Mouse (Mus musculus) neural tube, embryonic 12.5 days (tissue): ENCODE data around the gene Pth1r. TPM values are rescaled to one million over a fixed set of nuclear protein-coding genes. Genes with fewer than 3 reads are reported as not detected.
"Not testable (repeated sequence)": the region's sequence is repeated elsewhere in the genome, so short reads cannot be mapped to it uniquely, and the experiment has no call there.

Experiments
- ATAC-seq: fragments of 200-750 bp; cut with Nextera tagmentation; 2 replicates; pipeline ENCODE4 v1.8.0; 2017; ENCODE audit warnings: low read depth, mild to moderate bottlenecking, moderate TSS enrichment, moderate library complexity; ENCODE audit not compliant: low FRiP score
- H3K27ac ChIP-seq: fragments of 300-500 bp; sonication (generic); 2 replicates; pipeline ENCODE4 v1.5.1; 2016
- H3K27me3 ChIP-seq: fragments of 300-500 bp; sonication (generic); replicated peaks from 2 replicates; pipeline ENCODE4 v1.6.1; 2016; ENCODE audit warnings: mild to moderate bottlenecking
- H3K36me3 ChIP-seq: fragments of 300-500 bp; sonication (generic); 2 replicates; pipeline ENCODE4 v1.6.1; 2016; ENCODE audit warnings: mild to moderate bottlenecking
- H3K4me1 ChIP-seq: fragments of 300-500 bp; sonication (generic); 2 replicates; pipeline ENCODE4 v1.6.1; 2016
- H3K4me2 ChIP-seq: fragments of 300-500 bp; sonication (generic); replicated peaks from 2 replicates; pipeline ENCODE4 v1.6.1; 2016; ENCODE audit warnings: mild to moderate bottlenecking
- H3K4me3 ChIP-seq: fragments of 300-500 bp; sonication (generic); 2 replicates; pipeline ENCODE4 v1.5.1; 2016
- H3K9ac ChIP-seq: fragments of 300-500 bp; sonication (generic); 2 replicates; pipeline ENCODE4 v1.6.1; 2016; ENCODE audit warnings: mild to moderate bottlenecking
- H3K9me3 ChIP-seq: fragments of 300-500 bp; sonication (generic); 2 replicates; pipeline ENCODE4 v1.6.1; 2016; ENCODE audit warnings: mild to moderate bottlenecking
- WGBS: fragments of 180-500 bp; shearing (Covaris S2); methylation state at CpG from one replicate; pipeline ENCODE4 v1.1.7; 2016; 5-methylcytosine and 5-hydroxymethylcytosine counted together
- polyA plus RNA-seq: library from polyadenylated mRNA; unstranded; fragments of >200 nt; fragmentation: Nextera tagmentation; extraction: Ambion mirVana; gene quantifications from 2 replicates; pipeline ENCODE4 v1.2.1, GENCODE M21; 2016

Gene Pth1r
- polyA plus RNA-seq, 1 experiment from 2014 or later: 40.6 TPM

DNA sequence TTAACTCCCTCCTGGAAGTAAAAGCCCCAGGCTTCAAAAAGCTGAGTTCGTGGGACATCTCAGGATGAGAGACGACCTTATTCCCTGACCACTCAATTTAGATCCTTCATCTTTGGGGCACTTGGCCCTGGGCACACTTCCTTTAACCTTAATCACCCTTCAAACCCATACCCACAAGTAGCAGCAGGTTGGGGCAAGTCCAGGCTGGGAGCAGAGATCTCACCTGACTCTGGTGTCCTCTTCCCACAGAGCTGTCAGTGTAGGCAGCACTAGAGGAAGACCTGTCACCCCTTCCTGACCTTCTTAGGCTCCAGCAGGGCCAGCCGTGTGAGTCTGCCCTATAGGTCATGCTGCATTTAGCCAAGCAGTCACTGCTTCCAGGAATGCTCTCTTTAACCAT lies 60.5 kb downstream of the Pth1r start:
- Histone ChIP-seq H3K9me3 (no peaks in the 10 kb centered on the region), H3K9ac (no peak overlapping the region), H3K27ac (no peak overlapping the region), H3K36me3 (no peaks in the 10 kb centered on the region), H3K4me3 (no peak overlapping the region), H3K4me1 (peaks cover 47% of the 10 kb centered on the region), H3K27me3 (no peaks in the 10 kb centered on the region), H3K4me2 (no peak overlapping the region)
- 59% methylated on average over 3 of the region's 3 CpGs for WGBS
- no peak for ATAC-seq

GRCm38 (mm10) chr9:110685591-110685990 lies 61.4 kb downstream of the Pth1r start:
- Histone ChIP-seq H3K27ac (no peak overlapping the region), H3K36me3 (no peaks in the 10 kb centered on the region), H3K4me1 (peaks cover 47% of the 10 kb centered on the region), H3K9me3 (no peaks in the 10 kb centered on the region), H3K4me2 (no peak overlapping the region), H3K4me3 (no peak overlapping the region), H3K27me3 (no peaks in the 10 kb centered on the region), H3K9ac (no peak overlapping the region)
- WGBS: 86% methylated on average over 5 of the region's 5 CpGs
- ATAC-seq: no peak

DNA sequence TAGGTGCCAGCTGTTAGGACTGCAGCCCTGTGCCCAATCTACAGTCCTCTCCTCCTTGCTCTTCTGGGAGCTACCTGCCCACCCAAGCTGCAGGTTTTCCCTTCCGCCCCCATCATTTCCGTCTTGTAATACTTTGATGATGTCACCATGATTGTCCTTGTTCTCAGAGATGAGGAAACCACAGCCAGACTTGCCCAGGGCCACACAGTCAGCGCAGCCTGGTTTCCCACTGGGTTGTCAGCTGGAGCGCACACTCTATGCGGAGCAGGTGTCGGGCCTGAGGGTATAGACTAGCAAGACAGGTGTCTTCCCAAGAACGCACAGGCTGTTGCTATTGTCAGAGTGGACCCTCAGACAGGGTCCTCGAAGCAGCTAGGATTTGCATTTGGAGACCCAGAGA lies 61.8 kb downstream of the Pth1r start:
- 83% methylated on average over 8 of the region's 8 CpGs for WGBS
- no peak overlapping the region for H3K27ac ChIP-seq
- ATAC-seq: no peak

GRCm38 (mm10) chr9:110684100-110684831 lies 62.7 kb downstream of the Pth1r start:
- ATAC-seq: no peak
- peaks cover 47% of the 10 kb centered on the region for H3K4me1 ChIP-seq

More for the DNA sequence above, 61.8 kb downstream of the Pth1r start:
- Histone ChIP-seq H3K36me3 (no peaks in the 10 kb centered on the region), H3K4me2 (no peak overlapping the region), H3K4me1 (peaks cover 47% of the 10 kb centered on the region), H3K9me3 (no peaks in the 10 kb centered on the region), H3K9ac (no peak overlapping the region), H3K4me3 (no peak overlapping the region), H3K27me3 (no peaks in the 10 kb centered on the region)

DNA sequence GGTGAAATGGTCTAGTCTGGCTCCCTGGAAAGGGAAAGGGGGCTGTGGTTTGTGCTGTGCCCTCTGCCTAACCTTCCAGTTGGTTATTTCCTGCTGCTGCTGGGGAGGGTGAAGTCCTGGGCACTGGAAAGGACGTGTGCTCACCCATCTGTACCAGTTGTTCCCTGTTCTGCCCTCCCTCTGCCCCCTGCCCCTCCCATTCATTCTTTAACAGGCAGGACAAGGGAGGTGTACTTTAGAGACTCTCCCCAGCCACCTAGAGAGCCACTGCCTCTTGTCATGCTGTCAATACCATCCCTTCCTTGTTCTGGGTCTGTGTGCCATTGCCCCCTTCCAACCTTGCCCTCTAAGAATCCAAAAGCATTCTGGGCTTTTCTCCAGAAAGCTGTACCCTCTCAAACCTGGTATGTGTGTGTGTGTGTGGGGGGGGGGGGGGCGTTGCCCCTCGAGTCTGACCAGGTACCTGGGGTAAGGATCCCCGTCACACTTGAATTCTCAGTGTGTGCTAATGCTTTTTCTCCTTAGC lies 63.3 kb downstream of the Pth1r start:
- Histone ChIP-seq H3K4me1 (peaks cover 47% of the 10 kb centered on the region), H3K9ac (no peak overlapping the region), H3K36me3 (no peaks in the 10 kb centered on the region), H3K4me2 (no peak overlapping the region), H3K4me3 (no peak overlapping the region), H3K9me3 (no peaks in the 10 kb centered on the region), H3K27ac (no peak overlapping the region), H3K27me3 (no peaks in the 10 kb centered on the region)
- ATAC-seq: no peak
- WGBS: 83% methylated on average over 4 of the region's 4 CpGs

More at GRCm38 (mm10) chr9:110684100-110684831, 62.7 kb downstream of the Pth1r start:
- Histone ChIP-seq H3K36me3 (no peaks in the 10 kb centered on the region), H3K9me3 (no peaks in the 10 kb centered on the region), H3K27ac (no peak overlapping the region), H3K4me3 (no peak overlapping the region), H3K27me3 (no peaks in the 10 kb centered on the region), H3K4me2 (no peak overlapping the region), H3K9ac (no peak overlapping the region)
- 80% methylated on average over 6 of the region's 6 CpGs for WGBS

GRCm38 (mm10) chr9:110682697-110683096 lies 64.2 kb downstream of the Pth1r start:
- H3K27ac ChIP-seq, ATAC-seq, H3K9me3 ChIP-seq, H3K36me3 ChIP-seq, H3K27me3 ChIP-seq, H3K4me3 ChIP-seq, H3K4me2 ChIP-seq, H3K9ac ChIP-seq: not testable (repeated sequence)
- H3K4me1 ChIP-seq: peaks cover 47% of the 10 kb centered on the region
- WGBS: 79% methylated on average over 3 of the region's 3 CpGs

DNA sequence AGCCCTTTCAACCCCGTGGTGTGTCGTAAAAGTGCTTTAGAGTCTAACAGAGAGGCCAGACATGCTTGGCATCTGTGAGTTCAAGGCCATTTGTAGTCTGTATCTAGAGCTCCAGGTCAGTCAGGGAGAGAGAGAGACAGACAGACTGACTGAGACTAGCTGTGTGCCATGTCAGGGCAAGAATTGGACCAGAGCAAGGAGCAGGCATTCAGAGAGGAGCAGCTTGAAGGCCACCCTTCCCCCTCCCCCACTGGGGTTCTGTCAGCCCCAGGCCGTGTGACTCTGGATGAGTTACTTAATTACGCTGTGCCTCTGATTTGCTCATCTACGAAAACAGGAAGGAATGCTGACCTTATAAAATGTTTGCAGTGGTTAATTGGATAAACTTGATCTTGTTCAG lies 64.7 kb downstream of the Pth1r start:
- Histone ChIP-seq H3K27ac (no peak overlapping the region; the same call in 1 of the 2 replicates), H3K4me2 (0 out of 2 replicates have a peak overlapping the region, but pooled peaks have one; percentile 0), H3K9me3 (no peaks in the 10 kb centered on the region), H3K4me3 (no peak overlapping the region), H3K9ac (no peak overlapping the region), H3K4me1 (peaks cover 46% of the 10 kb centered on the region), H3K36me3 (no peaks in the 10 kb centered on the region), H3K27me3 (no peaks in the 10 kb centered on the region)
- peak; percentile 41; the same call in 1 of the 2 replicates for ATAC-seq
- 49% methylated on average over 5 of the region's 5 CpGs for WGBS

DNA sequence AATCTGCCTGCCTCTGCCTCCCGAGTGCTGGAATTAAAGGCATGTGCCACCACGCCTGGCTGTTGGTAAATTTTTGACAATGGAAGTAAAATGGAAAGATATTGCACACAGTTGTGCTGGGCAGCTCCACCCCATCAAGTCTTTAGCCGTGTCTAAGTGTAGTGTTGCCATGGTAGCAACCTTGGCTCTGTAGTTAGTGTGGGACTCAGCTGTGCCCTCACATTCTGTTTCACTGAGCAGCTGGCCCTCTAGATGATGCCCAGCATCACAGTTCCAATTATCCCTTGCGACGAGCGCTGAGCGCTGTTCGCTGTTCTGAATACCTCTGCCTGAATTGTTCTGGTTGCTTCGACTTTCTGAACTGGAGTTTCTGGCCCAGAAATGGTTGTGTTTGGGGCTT lies 65.1 kb downstream of the Pth1r start:
- Histone ChIP-seq H3K27ac (no peak overlapping the region; the same call in 1 of the 2 replicates), H3K36me3 (no peaks in the 10 kb centered on the region), H3K9me3 (no peaks in the 10 kb centered on the region), H3K9ac (no peak overlapping the region), H3K4me1 (peaks cover 41% of the 10 kb centered on the region), H3K4me3 (no peak overlapping the region), H3K4me2 (0 out of 2 replicates have a peak overlapping the region, but pooled peaks have one; percentile 0), H3K27me3 (no peaks in the 10 kb centered on the region)
- peak; percentile 83 for ATAC-seq
- WGBS: 43% methylated on average over 9 of the region's 9 CpGs

- 84% methylated on average over 7 of the region's 7 CpGs for WGBS
- Histone ChIP-seq H3K36me3 (no peaks in the 10 kb centered on the region), H3K9me3 (no peaks in the 10 kb centered on the region), H3K27ac (no peak overlapping the region), H3K27me3 (no peaks in the 10 kb centered on the region), H3K4me2 (no peak overlapping the region), H3K4me3 (no peak overlapping the region), H3K9ac (no peak overlapping the region), H3K4me1 (peaks cover 37% of the 10 kb centered on the region)
- no peak for ATAC-seq
Measured at GRCm38 (mm10) chr9:110680736-110681507, 66.0 kb downstream of the Pth1r start.

GRCm38 (mm10) chr9:110678886-110679285 lies 68.1 kb downstream of the Pth1r start:
- H3K4me1 ChIP-seq: peaks cover 17% of the 10 kb centered on the region
- WGBS: 70% methylated on average over 5 of the region's 5 CpGs
- no peak overlapping the region for H3K4me3 ChIP-seq

DNA sequence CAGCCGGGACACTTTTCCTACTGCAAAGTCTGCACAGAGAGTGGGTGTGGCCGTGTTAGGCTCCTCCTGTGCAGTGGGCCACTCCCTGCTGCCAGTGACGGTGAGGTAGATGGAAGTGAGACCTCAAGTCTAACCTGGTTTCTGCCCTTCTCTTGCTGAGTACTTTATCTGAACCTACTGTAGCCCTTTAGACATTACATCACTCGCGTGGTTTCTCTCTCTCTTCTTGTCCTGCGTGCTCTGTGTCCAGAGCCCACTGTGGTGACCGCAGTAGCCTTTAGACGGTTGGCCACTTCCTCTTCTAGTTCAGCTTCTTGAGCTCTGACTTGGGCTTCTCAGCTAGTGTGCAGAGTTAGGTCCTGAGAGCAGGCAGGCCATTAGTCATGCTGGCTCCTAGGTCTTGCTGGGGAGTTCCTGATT lies 70.4 kb downstream of the Pth1r start:
- no peaks in the 10 kb centered on the region for H3K27me3 ChIP-seq
- no peak for ATAC-seq
- H3K9me3 ChIP-seq: no peaks in the 10 kb centered on the region
- H3K4me1 ChIP-seq: 0 out of 2 replicates have a peak, but pooled peaks cover 6% of the 10 kb centered on the region
- H3K4me2 ChIP-seq: no peak overlapping the region
- no peak overlapping the region for H3K9ac ChIP-seq
- 88% methylated on average over 8 of the region's 8 CpGs for WGBS
- H3K4me3 ChIP-seq: no peak overlapping the region
- H3K27ac ChIP-seq: no peak overlapping the region
- H3K36me3 ChIP-seq: no peaks in the 10 kb centered on the region

More at GRCm38 (mm10) chr9:110678886-110679285, 68.1 kb downstream of the Pth1r start:
- no peaks in the 10 kb centered on the region for H3K36me3 ChIP-seq
- no peak overlapping the region for H3K9ac ChIP-seq
- H3K9me3 ChIP-seq: no peaks in the 10 kb centered on the region
- H3K4me2 ChIP-seq: no peak overlapping the region
- no peak for ATAC-seq
- H3K27me3 ChIP-seq: no peaks in the 10 kb centered on the region
- H3K27ac ChIP-seq: no peak overlapping the region

DNA sequence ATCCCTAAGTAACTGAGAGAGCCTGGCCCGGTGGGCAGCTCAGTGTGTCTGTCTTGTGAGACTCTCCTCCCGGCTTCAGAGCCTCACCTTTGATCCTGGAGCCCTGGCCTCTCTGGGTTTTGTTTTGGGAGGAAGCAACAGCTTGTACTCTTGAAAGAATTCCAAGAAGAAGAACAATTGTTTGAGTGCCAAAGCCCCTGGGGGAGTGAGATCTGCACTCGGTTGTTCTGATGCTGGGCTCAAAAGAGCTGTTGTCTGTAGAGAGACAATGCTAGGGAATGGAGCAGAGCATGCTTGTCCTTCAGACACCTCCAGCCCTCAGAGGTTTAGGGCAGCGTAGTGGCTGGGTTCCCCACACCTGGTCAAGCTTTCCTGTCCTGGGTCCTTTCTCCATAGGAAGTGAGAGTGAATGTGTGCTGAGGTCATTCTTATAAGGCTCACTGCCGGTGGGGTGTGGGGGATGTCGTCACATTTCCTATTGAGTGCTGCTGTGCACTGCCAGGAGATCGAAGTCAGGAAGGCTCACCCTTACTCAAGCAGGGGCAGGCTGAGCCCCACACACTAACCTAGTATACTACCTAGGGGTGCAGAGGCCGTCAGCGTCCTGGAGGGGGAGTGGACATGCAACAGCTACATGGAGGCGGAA lies 73.7 kb downstream of the Pth1r start:
- no peak overlapping the region for H3K27ac ChIP-seq
- no peak overlapping the region for H3K4me2 ChIP-seq
- ATAC-seq: no peak
- H3K4me1 ChIP-seq: 0 out of 2 replicates have a peak, but pooled peaks cover 6% of the 10 kb centered on the region
- H3K27me3 ChIP-seq: no peaks in the 10 kb centered on the region
- no peaks in the 10 kb centered on the region for H3K36me3 ChIP-seq
- H3K9me3 ChIP-seq: no peaks in the 10 kb centered on the region
- WGBS: 64% methylated on average over 10 of the region's 10 CpGs
- H3K4me3 ChIP-seq: no peak overlapping the region
- H3K9ac ChIP-seq: no peak overlapping the region
